Mouse (Mus musculus) CD4-positive helper T cell, adult 2 months (primary cell): ENCODE results near the gene Rbms3.

Experiments
- DNase-seq: peaks from one replicate; pipeline ENCODE4 v3.0.0-alpha.2; 2012; ENCODE audit warnings: low read depth, missing footprints, low spot score

Gene Rbms3

DNA sequence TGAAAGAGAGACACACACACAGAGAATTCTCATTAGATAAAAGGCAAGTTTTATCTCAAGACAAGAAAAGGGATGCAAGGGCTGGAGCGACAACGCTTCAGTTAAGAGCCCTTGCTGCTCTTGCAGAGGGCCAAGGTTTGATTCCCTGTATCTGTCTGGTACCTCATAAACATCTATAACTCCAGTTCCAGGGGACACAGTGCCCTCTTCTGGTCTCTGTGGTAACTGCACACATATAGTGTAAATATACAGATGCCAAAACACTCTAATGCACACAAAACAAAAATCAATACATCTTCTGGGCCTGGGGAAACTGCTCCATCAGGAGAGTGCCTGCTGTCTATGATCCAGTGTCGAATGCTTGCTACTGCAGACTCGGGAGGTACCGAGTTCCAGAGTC is 145.3 kb downstream of the Rbms3 start:
- DNase-seq = no peak

DNA sequence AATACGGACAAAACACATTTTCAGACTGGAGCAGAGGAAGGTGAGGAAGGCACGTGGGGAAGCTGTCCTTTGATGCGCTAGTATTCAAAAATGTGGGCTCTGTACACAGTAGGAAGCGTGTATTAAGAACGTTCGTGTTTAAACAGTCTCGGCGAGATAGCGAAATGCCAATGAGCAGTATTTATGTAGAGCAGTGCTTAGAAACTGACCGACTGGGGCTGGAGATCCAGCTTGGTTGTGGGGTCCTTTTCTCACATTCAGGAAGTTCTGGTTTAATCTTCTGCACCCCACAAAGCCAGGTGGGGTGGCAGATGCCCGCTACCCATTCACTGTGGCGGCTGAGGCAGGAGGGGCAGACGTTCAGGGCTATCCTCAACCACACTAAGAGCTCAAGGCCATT is 153.0 kb downstream of the Rbms3 start:
- no peak for DNase-seq

DNA sequence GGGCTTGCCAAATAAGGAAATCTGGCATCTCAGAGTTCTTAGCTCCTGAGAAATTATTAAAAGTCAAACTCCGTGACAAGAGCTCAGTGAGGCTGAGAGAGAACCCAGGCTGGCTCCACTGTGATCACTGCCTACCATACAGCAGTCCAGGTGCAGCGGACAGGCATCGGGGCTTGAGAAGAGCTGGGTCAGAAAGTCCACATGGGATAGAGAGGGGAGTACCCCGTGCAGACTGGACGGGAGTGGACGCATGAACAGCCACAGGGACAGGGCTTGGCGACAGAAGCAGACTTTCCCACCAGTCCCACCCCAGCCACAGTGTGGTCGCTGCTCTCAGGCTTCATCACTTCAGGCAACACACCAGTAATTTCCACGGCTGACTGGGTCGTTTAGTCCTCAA is 176.9 kb downstream of the Rbms3 start:
- no peak for DNase-seq

GRCm38 (mm10) chr9:117442611-117443010 is 187.1 kb downstream of the Rbms3 start:
- DNase-seq = no peak

DNA sequence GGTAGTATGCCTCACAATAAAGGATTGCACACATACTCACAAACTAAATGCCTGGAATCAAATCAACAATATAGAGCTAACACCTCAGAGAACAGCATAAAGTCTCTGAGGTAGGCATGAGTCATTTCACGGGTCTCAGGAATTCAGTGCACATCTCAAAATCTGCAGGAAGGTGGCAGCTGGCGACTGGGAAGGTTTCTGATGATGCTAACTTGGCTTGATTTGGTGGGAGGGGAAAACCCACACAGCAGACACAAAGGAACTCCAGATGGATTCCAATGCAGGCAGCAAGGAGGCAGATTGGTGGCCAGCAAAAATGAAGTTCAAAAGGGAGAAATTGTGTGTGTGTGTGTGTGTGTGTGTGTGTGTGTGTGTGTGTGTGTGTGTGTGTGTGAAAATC is 193.9 kb downstream of the Rbms3 start:
- no peak for DNase-seq

GRCm38 (mm10) chr9:117430670-117431069 is 199.0 kb downstream of the Rbms3 start:
- no peak for DNase-seq

DNA sequence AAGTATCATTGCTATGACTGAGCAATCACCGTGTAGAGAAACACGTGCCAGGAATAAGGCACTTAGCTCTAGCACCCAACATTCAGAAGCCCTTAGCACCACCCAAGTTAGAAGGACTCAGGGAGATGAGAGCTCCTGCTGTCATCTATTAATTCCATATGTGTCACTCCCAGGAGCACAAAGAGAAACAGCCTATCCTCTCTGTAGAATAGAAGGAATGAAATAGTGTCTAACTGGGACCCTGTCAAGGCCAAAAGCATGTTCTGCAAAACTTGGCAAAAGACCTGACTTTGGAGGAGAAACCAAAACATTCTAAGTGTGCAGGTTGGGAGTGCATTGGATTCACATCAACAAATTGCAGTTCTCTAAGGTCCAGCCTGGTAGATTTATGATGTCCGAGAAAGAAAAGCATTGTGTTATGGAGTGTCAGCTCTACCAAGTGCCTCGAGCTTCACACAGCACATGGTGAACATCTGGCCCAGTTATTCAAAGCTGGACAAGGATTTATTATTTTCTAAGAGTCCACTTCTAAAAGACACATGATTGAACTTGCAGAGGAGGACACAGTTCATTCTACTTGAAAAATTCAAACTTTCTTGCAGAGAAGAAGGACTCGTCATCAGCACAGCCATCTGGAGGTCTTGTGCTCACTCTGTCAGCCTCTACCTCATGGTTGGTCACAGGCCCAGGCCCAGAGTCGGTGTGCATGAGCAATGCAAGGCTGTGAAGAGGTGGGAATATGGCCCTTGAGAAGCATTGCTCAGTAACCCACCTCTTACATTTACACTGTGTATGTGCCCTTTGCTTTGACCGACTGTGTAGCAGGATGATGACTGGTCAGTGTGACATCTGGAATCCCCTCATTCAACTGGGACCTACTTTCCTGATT is 200.3 kb downstream of the Rbms3 start:
- DNase-seq = no peak

GRCm38 (mm10) chr9:117423259-117423658 is 206.5 kb downstream of the Rbms3 start:
- no peak for DNase-seq

DNA sequence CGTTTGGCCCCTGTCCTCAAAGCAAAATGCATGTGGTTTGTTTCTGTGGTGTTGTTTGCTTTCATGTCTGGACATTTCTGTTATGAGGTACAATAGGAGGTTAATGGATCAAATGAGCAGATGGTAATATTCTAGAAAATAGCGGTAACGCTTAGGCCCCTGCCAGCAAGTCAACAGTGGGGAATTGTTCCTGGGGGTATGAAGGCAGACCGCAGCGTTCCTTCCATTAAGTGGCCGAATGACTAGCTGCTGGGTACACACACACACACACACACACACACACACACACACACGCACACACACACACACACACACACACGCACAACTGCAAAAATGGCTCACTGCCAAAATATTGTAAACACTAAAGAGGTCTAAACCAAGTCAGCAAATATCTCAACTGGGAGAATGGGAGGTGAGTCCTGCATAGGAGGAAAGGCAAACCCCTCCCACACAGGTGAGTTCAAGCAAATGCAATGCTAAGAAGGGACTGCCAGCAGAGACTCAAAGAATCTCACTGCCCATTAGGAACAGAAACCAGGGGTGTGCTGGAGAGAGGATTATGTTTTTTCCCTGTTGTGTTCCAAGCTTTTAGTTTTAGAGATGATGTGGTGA is 209.7 kb downstream of the Rbms3 start:
- DNase-seq = no peak

GRCm38 (mm10) chr9:117413181-117413580 is 216.5 kb downstream of the Rbms3 start:
- no peak for DNase-seq

- no peak for DNase-seq
These were observed 217.1 kb downstream of the Rbms3 start for GRCm38 (mm10) chr9:117412584-117412983.

DNA sequence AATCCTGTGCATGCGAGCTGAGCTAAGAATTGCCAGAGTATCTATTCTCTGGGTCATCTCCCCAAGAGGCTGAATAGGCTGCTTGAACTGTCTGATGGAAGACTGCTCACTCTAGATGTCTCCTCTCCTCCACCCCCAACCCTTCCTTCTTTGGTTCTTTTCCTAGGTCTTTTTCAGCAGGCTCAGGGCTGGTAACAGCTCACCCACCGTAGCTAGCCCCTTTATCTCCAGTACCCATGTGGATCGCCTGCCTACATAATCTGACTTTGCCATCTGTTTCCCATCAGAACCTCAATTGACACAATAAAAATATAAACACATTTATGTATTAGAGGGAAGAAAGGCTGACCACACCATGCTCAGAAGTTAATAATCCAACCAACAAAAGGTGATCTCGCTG is 225.1 kb downstream of the Rbms3 start:
- no peak for DNase-seq

DNA sequence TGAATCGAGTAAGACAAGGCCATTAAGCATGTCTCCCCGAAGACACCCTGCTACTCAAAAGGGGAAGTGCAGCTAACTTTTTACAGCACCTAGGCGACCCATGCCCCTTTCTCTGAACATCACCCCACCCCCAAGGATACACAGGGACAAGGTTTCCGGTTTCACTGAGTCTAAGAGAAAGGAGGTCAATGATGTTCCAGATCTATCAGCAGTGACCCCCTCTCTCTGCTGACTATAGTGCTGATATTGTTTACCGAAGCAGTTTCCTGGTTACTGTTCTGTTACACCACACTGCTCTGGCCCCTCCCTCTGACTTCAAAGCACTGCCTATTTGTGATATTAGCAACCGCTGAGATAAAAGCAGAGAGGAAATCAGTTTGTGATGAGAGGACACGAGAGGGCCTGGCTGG is 229.4 kb downstream of the Rbms3 start:
- DNase-seq = peak; percentile 45

DNA sequence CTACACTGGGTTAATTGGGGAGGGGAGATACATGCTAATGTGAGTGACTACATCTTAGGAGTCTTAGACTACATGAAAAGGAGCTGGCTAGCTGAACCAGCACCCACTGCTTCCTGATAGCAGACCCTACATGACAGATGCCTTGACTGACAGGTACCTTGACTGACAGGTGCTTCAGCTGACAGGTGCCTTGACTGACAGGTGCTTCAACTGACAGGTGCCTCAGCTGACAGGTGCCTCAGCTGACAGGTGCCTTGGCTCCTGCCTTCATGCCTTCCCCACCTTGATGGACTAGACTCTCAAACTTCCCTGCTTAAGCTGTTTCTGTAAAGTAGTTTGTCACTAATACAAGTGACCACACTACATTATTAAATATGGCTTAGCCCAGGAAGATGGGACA is 232.6 kb downstream of the Rbms3 start:
- DNase-seq = no peak

DNA sequence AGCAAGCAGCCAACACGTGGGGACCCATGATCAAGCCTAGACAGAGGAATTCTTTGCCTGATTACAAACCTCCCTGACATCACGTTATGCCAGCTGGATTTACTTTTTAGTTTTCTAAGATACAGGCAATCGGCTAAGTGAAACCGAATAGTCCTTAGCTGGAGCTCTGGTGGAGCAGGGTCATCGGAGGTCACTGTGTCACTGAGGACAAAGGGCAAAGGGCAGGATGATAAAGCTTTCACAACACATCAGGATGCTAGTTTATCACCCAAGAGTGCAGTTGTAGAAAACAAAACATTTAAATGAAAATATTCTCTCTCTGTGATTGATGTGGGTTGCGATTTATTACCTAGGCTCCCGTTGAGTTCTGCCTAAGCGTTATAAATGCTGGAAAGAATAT is 233.1 kb downstream of the Rbms3 start:
- DNase-seq = no peak

DNA sequence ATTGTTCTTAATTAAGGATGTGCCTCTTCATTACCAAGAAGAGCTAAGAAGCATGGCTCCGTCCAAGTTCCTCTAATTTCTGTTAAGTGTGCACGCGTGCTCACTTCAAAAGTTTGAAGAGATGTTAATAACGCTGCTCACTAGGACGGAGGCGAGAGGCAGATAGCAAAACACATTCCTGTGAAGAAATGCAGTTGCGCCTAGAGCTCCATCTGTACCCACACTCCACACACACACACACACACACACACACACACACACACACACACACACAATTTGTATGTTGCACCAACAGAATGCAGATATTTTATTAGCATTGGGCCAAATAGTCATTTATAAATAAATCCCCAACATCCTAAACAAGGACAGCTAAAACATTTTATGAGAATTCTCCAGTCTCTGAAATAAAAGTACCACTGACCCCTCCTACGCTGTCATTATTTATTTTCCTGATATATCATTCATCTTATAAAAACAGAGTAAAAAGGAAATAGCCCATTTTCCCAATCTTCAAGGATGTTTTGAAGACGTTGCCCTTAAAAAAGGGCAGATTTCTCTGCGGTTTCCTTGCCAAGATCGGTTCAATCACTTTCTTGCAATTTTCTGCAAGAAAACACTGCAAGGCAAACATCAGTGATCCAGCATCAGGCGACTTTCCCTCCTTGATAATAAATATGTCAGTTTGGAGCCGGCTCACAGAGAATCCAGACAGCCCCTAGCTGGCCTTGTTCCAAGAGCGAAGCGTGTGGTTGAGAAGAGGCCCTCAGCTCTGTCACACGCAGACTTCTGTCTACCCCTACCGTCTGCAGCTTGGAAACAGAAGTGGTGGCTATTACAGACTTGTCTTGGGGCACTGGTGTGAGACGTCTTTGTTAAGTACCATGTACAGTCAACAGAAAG is 235.8 kb downstream of the Rbms3 start:
- DNase-seq = no peak

- DNase-seq = no peak
These were observed 241.7 kb downstream of the Rbms3 start for GRCm38 (mm10) chr9:117388024-117388423.

GRCm38 (mm10) chr9:117380876-117381275 is 248.8 kb downstream of the Rbms3 start:
- no peak for DNase-seq

GRCm38 (mm10) chr9:117380076-117380475 is 249.6 kb downstream of the Rbms3 start:
- DNase-seq = no peak

- no peak for DNase-seq
These were observed 250.2 kb downstream of the Rbms3 start for GRCm38 (mm10) chr9:117379448-117379983.

GRCm38 (mm10) chr9:117378131-117378890 is 251.4 kb downstream of the Rbms3 start:
- DNase-seq = no peak
